Mouse (Mus musculus): ENCODE measurements around the gene Reln.

Reln gene

DNA sequence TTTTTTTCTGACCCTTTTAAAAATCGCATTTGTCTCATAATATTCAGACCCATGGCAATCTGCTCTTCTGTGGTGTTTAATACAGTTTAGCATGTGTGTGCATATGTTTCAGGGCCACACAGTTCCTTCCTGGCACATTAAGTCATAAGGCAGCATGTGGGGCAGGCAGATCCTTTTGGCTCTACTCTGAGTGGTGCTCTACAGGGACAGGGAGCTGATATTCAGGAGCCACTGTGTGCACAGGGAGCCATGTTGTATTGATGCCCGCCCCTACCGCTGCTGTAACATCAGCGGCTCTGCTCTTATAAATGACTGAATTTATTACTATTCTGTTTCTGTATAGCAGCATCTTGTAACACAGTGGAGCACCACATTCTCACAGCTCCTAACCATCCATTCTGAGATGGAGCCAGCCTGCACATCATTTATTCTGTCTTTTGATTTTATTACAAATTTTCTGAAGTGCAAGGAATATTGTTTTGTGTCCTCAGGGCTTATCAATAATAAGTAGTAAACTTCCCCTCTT lies 410.3 kb downstream of the Reln start:
- DNase-seq (ENCODE audit: low spot score in 2 of 2): no peak

DNA sequence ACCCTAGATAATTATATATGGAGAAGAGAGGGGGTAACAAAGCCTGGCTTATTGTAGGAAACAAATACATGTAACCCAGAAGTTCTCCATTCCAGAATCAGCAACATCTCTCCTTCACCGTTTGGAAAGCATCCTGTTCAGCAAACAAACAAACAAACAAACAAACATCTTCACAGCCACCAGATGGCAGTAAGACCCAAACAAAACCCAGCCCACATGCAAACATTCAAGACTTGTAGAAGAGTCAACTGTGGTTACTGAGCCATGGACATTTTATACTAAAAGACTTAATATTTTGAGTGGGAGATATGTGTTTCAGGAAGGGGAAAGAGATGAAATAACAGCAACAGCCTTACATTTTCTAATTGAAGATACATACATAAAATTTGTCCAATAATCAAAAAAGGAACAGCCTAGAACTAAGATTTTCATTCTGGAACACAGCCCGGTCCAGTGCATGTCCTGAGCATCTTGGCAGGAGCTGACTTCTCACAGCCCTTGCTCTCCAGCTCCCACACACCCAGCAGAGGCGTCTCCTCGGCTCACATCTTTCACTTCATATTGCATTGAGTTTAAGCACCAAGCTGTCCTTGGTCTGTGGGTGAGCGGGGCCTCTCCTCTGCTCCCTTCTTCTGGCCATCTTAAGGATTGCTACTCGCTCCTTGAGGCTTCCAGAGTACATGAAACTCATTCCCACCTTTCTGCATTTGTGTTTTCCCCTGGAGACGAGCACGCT lies 411.0 kb downstream of the Reln start:
- no peak for DNase-seq (ENCODE audit: low spot score in 2 of 2)

DNA sequence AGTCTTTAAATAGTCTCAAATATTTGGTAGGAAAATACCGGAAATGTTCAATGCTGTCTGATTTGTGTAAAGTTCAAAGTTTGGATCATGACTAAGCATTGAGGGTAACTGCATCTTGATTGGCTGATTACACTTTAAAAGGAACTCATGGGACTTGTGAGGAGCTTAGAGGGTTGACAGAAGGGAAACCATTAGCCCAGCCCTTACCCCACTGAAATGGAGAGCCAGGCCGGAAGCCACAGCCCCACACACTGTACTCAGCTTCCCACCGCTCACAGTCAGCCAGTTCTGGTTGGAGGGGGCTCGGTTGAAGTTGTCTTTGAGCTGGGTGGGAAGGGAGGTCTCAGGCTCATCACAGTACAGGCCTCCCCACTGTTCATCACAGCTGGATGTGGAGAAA lies 413.4 kb downstream of the Reln start:
- no peak for DNase-seq (ENCODE audit: low spot score in 2 of 2)

- no peak for DNase-seq (ENCODE audit: low spot score in 2 of 2)
Observed at GRCm38 (mm10) chr5:21920310-21920709, 424.2 kb downstream of the Reln start.

GRCm38 (mm10) chr5:21919281-21919780 lies 425.2 kb downstream of the Reln start:
- no peak for DNase-seq (ENCODE audit: low spot score in 2 of 2)

GRCm38 (mm10) chr5:21915973-21916372 lies 428.5 kb downstream of the Reln start:
- DNase-seq (ENCODE audit: low spot score in 2 of 2): no peak

- DNase-seq (ENCODE audit: low spot score in 2 of 2): no peak
Observed at GRCm38 (mm10) chr5:21914776-21915175, 429.7 kb downstream of the Reln start.

GRCm38 (mm10) chr5:21912835-21913530 lies 431.5 kb downstream of the Reln start:
- DNase-seq (ENCODE audit: low spot score in 2 of 2): no peak

GRCm38 (mm10) chr5:21910726-21911125 lies 433.8 kb downstream of the Reln start:
- no peak for DNase-seq (ENCODE audit: low spot score in 2 of 2)

GRCm38 (mm10) chr5:21909713-21910112 lies 434.8 kb downstream of the Reln start:
- DNase-seq (ENCODE audit: low spot score in 2 of 2): no peak

DNA sequence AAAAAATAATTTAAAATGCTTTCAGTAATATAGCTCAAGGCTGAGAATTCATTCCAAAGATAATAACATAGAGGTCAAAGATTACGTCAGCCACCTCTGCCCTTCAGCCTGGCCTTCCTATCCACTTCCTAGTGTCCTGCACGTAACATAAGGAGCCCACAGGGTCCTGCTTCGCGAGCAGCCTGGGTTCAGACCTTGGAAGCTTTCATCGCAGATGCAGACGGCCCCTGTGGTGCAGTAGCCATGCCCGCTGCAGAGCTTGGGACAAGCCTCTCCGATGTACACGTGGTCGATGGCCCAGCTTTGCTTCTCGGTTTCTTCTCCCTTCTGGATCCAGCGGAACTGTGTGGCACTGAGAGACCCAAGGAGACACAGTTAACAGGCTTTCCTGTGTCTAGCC lies 443.1 kb downstream of the Reln start:
- no peak for DNase-seq (ENCODE audit: low spot score in 2 of 2)

DNA sequence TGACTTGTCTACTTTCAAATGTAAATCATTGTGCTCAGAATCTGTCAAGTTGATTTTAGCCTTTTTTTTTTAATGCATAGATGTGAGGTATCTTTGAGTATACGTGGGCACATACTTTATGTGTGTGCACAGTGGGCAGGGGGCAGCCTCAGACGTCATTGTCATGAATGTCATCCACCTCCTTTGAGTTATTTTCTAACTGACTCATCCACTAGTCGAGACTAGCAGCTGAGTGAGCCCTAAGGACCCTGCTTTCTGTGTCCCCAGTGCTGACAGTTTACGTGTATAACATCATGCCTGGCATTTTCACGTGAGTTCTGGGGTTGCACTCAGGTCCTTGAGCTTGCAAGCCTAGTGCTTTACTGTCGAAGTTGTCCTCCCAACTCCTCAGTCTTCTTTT lies 443.6 kb downstream of the Reln start:
- DNase-seq (ENCODE audit: low spot score in 2 of 2): no peak

DNA sequence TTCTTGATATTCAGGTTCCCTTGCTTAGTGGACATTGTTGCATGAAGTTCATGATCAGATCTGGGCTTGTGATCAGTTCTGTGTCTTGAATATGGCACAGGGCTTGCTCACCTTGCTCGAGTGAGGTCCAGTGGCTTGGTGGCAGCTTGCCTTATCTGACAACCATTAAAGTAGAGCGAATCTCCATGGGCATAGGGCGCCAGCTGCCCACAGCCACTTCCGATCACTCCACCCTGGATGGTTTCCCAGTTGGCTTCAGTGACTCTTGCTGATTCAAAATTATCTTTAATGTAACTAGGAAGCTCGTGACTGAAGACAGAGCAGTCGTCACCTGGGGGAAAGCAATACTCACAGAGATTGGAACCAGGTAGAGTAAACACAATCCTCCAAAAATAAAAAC lies 445.6 kb downstream of the Reln start:
- no peak for DNase-seq (ENCODE audit: low spot score in 2 of 2)

- DNase-seq (ENCODE audit: low spot score in 2 of 2): no peak
Observed at GRCm38 (mm10) chr5:21896586-21896985, 447.9 kb downstream of the Reln start.

DNA sequence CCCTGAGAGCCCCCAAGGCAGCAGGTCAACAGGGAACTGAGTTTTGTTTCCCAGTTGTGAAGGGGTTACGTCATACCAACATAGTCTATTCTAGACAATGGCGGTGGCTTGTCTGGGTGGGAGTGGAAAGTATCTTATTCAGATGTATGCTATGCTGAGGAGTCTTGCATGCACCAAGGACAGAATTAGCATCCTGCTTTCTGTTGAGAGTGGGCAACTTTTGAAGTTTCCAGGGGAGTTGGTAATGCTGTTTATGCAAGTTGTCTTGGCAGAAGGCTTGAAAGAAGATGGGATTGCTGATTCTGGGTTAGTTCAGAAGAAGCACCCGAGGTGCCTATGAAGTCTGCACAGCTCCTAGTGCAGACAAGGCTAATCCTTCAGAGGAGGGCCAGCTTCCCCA lies 450.3 kb downstream of the Reln start:
- peak in 1 of 2 experiments; percentile 43 for DNase-seq (ENCODE audit: low spot score in 2 of 2)

DNA sequence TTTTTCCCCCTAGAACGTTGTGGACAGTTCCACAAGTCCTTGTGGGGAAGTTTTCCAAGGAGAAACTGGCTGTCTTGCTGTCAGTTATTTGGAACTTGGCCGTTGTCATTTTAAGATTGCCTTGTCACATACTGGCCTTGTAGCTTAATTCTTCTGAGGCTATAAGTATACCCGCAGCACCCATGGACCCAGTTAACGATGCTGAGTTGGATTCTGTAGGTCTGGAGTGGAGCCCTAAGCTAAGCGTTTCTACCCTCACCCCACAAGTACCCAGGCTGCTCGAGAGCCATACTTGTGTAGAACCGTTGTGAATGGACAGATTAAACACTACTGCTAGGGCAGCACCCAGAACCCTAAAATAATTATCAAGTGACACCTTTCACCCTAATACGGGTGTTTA lies 477.8 kb downstream of the Reln start:
- no peak for DNase-seq (ENCODE audit: low spot score in 2 of 2)

DNA sequence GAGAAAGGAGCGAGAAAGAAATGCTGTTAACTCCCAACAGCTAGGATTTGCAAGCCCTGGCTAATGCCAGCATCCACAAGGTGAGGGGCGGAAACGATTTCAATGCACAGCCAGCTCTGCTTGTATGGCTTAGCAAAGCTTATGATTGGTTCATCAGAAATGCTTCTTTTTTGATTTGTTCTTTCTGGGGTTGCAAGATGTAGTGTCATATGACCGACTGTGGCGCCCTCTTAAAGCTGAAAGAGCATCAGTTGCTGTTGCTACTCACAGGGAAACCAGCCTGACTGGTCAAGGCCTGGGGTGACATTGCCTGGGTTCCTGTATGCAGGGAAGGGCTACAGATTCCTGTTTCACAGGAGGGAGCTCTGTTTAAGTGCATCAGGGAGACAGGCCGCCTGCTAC lies 478.2 kb downstream of the Reln start:
- peak; percentile 46 to 51 for DNase-seq (ENCODE audit: low spot score in 2 of 2)

- DNase-seq (ENCODE audit: low spot score in 2 of 2): no peak
Observed at GRCm38 (mm10) chr5:21865346-21866107, 479.0 kb downstream of the Reln start, which contains the start of gene Slc26a5. TSS of gene Slc26a5 (minus strand) at chr5:21865604.

DNA sequence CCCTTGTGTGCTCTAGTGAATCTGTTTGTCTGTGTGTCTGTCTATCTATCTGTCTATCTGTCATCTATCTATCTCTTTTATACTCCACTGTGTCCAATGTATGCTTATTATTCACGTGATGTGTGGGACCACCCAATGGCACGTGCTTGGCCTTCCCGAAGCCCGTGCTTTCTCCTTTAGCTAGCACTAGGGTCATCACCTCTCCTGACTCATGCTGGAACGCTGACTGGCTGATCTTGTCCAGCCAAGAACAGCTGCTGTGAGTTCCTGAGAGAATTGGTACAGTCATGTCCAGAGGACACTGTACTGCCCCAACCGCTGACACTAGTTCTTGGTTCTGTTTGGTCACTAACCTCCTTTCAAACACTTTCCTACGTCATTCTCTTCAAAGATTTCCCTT lies 485.8 kb downstream of the Reln start:
- DNase-seq (ENCODE audit: low spot score in 2 of 2): no peak

DNA sequence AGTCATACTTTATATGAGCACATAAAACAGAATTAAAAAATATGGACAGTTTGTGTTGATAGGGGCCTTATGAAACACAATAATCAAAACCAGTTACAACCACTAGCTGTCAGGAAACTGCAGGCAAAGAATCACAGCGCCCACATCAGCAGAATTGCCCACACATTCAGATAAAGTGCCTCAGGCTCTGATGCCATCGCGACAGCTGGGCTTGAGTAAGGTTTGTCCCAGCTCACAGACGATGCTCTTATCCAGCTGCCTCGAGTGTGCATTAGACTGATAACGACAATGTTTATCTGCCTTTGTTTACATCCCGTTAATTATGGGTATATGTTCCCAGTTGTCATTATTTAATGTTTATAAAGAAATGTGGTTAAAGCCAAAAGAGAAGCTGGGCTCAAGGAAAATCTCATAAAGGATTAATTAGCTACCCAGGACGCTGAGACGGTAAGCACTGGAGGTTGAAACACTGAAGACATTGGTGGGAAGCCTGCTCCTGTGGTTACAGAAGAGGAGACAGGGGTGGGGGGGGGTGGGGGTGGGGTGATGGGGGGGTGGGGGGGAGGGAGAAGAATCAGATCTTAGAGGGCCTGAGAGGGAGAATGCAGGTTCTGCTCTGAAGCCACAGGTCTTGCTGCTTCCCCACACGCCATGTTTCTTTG lies 492.7 kb downstream of the Reln start:
- no peak for DNase-seq (ENCODE audit: low spot score in 2 of 2)

- DNase-seq (ENCODE audit: low spot score in 2 of 2): no peak
Observed at GRCm38 (mm10) chr5:21847438-21847837, 497.1 kb downstream of the Reln start.

All from right cerebral cortex, postnatal 10 days (tissue).